Mouse (Mus musculus) cerebellum, adult 9-10 months (tissue): ENCODE measurements around the gene Ttll1.

Experiments
- DNase-seq: peaks from one replicate; pipeline ENCODE4 v3.0.0; 2022

Ttll1 gene

GRCm38 (mm10) chr15:83453879-83454278 lies 56.8 kb downstream of the Ttll1 start:
- no peak for DNase-seq

GRCm38 (mm10) chr15:83452219-83452760 lies 58.4 kb downstream of the Ttll1 start:
- no peak for DNase-seq

GRCm38 (mm10) chr15:83451621-83452210 lies 59.0 kb downstream of the Ttll1 start:
- no peak for DNase-seq

GRCm38 (mm10) chr15:83450007-83450406 lies 60.7 kb downstream of the Ttll1 start:
- DNase-seq: no peak

- no peak for DNase-seq
Observed at GRCm38 (mm10) chr15:83448646-83449045, 62.0 kb downstream of the Ttll1 start.

- DNase-seq: no peak
Observed at GRCm38 (mm10) chr15:83447791-83448544, 62.7 kb downstream of the Ttll1 start.

GRCm38 (mm10) chr15:83445908-83446307 lies 64.8 kb downstream of the Ttll1 start:
- no peak for DNase-seq

GRCm38 (mm10) chr15:83445383-83445782 lies 65.3 kb downstream of the Ttll1 start:
- DNase-seq: no peak

- DNase-seq: no peak
Observed at GRCm38 (mm10) chr15:83444425-83444824, 66.3 kb downstream of the Ttll1 start.

GRCm38 (mm10) chr15:83442495-83443037 lies 68.1 kb downstream of the Ttll1 start:
- no peak for DNase-seq

GRCm38 (mm10) chr15:83440726-83441125 lies 70.0 kb downstream of the Ttll1 start:
- DNase-seq: no peak

- no peak for DNase-seq
Observed at GRCm38 (mm10) chr15:83436541-83436940, 74.2 kb downstream of the Ttll1 start.

- no peak for DNase-seq
Observed at GRCm38 (mm10) chr15:83435324-83436090, 75.2 kb downstream of the Ttll1 start.

- DNase-seq: no peak
Observed at GRCm38 (mm10) chr15:83434692-83435091, 76.0 kb downstream of the Ttll1 start.
